In the genomic region with DNA sequence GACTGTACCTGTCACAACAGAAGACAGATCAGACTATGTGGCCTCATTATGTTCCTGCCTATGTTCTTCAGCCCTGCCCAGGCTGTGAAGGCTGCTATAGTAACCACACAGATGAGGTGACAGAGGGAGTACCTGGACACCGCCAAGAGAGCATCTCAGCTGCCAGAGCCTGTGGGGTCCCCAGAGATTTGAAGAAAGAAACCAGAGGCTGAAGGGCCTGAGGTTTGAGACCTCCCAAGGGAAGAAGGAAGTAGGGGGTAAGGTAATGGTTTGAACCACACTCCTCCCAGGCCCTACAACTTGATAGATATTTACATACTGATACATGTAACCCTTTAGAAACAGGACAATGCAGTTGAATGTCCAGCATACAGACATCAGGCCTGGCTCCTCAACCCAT, we compare ENCODE assay signal across 21 mouse cellular contexts.
"Had no signal": no experiment of that assay in that cellular context is flagged by ENCODE, and none has a peak within 500 bp of the region (broad histone marks: within the 10 kb centered on the region; RNA-seq: fewer than 3 reads in every experiment).

No protein-coding gene starts in this region.

- H3K9me3 ChIP-seq: heart, embryonic 10.5 days; heart, embryonic 12.5 days; intestine, embryonic 15.5 days; limb, embryonic 13.5 days; limb, embryonic 15.5 days; liver, embryonic 12.5 days had no signal

- H3K9ac ChIP-seq: heart, embryonic 12.5 days; hindbrain, embryonic 14.5 days; intestine, embryonic 15.5 days; limb, embryonic 13.5 days; limb, embryonic 15.5 days; liver, embryonic 12.5 days; liver, embryonic 14.5 days had no signal

- DNase-seq: gastrocnemius, adult 2 months; gastrocnemius, postnatal 10 days; gastrocnemius, postnatal 25 days; heart, adult 18-20 months; heart, postnatal 10 days; heart, postnatal 4 days; kidney, adult 8-10 months; kidney, postnatal 10 days; kidney, postnatal 25 days; kidney, postnatal 4 days had no signal

- H3K4me1 ChIP-seq: heart, embryonic 10.5 days; heart, embryonic 12.5 days; intestine, embryonic 15.5 days; liver, embryonic 12.5 days had no signal

- H3K27ac ChIP-seq: gastrocnemius, adult 2 months; heart, embryonic 10.5 days; hindbrain, embryonic 14.5 days; intestine, embryonic 15.5 days; limb, embryonic 13.5 days; limb, embryonic 15.5 days; liver, embryonic 12.5 days; liver, embryonic 14.5 days had no signal

- H3K4me3 ChIP-seq: gastrocnemius, adult 2 months; heart, embryonic 10.5 days; heart, embryonic 12.5 days; intestine, embryonic 15.5 days; left cerebral cortex, adult 2 months; limb, embryonic 13.5 days; limb, embryonic 15.5 days; liver, embryonic 12.5 days had no signal

- ATAC-seq: inflammation-experienced regulatory T-cells, adult 6 months; intestine, embryonic 15.5 days; intestine, postnatal 0 days; liver, embryonic 12.5 days had no signal

- H3K4me2 ChIP-seq: heart, embryonic 12.5 days; hindbrain, embryonic 14.5 days; intestine, embryonic 15.5 days; limb, embryonic 13.5 days; limb, embryonic 15.5 days; liver, embryonic 12.5 days had no signal

- H3K36me3 ChIP-seq: heart, embryonic 10.5 days; heart, embryonic 12.5 days; intestine, embryonic 15.5 days; limb, embryonic 13.5 days; limb, embryonic 15.5 days; liver, embryonic 12.5 days had no signal

- H3K27me3 ChIP-seq: intestine, embryonic 15.5 days; limb, embryonic 15.5 days; liver, embryonic 12.5 days had no signal
